Mouse (Mus musculus) MEL (cell line): ENCODE measurements around the gene Col9a1. TPM values are rescaled to one million over a fixed set of nuclear protein-coding genes. Genes with fewer than 3 reads are reported as not detected.

Experiments
- DNase-seq: peaks from one replicate; pipeline ENCODE4 v3.0.0; 2011; ENCODE audit warnings: low read depth, low spot score
- H3K27ac ChIP-seq: 2 replicates; pipeline ENCODE4 v1.5.1; 2012; ENCODE audit warnings: low read depth, mild to moderate bottlenecking, control low read depth, low read length, moderate library complexity; ENCODE audit not compliant: control insufficient read depth
- H3K27me3 ChIP-seq, 2 experiments: fragments of 150-350 bp in 1 of 2; sonication (generic) in 1 of 2; 2 replicates each; pipeline ENCODE4 v1.6.1; 2012; ENCODE audit warnings: low read length in 2 of 2, mild to moderate bottlenecking in 2 of 2, improper control_type of control experiment in 1 of 2, moderate library complexity in 1 of 2; ENCODE audit not compliant: insufficient read depth in 2 of 2, control insufficient read depth in 1 of 2
- H3K36me3 ChIP-seq, 2 experiments: 2 replicates each; pipeline ENCODE4 v1.6.1; 2012 to 2014; ENCODE audit warnings: low read length in 2 of 2, improper control_type of control experiment in 1 of 2, inconsistent platforms in 1 of 2, mild to moderate bottlenecking in 1 of 2; ENCODE audit not compliant: insufficient read depth in 2 of 2, control insufficient read depth in 1 of 2
- H3K4me1 ChIP-seq, 2 experiments: fragments of 150-350 bp in 1 of 2; sonication (generic) in 1 of 2; 2 replicates each; pipeline ENCODE4 v1.6.1; 2012; ENCODE audit warnings: low read length in 2 of 2, improper control_type of control experiment in 1 of 2, mild to moderate bottlenecking in 1 of 2; ENCODE audit not compliant: insufficient read depth in 2 of 2, control insufficient read depth in 1 of 2
- H3K4me3 ChIP-seq, 2 experiments: fragments of 150-350 bp in 1 of 2; sonication (generic) in 1 of 2; 2 replicates each; pipeline ENCODE4 v1.5.1; 2012; ENCODE audit warnings: low read depth in 2 of 2, low read length in 2 of 2, mild to moderate bottlenecking in 2 of 2, moderate library complexity in 2 of 2, control low read depth in 1 of 2, improper control_type of control experiment in 1 of 2; ENCODE audit not compliant: control insufficient read depth in 1 of 2, insufficient read depth in 1 of 2
- H3K79me2 ChIP-seq: 2 replicates; pipeline ENCODE4 v1.6.1; 2012; ENCODE audit warnings: mild to moderate bottlenecking, low read length, moderate library complexity; ENCODE audit not compliant: control insufficient read depth, poor library complexity, insufficient read depth
- H3K9ac ChIP-seq: 2 replicates; pipeline ENCODE4 v1.6.1; 2012; ENCODE audit warnings: low read depth, mild to moderate bottlenecking, control low read depth, low read length, moderate library complexity; ENCODE audit not compliant: control insufficient read depth, poor library complexity, severe bottlenecking
- H3K9me3 ChIP-seq: fragments of 150-350 bp; sonication (generic); replicated peaks from 2 replicates; pipeline ENCODE4 v1.6.1; 2012; ENCODE audit warnings: mild to moderate bottlenecking, low read length, improper control_type of control experiment, moderate library complexity; ENCODE audit not compliant: insufficient read depth
- CHD1 ChIP-seq: IDR thresholded peaks from 2 replicates; pipeline ENCODE4 v1.6.1; 2012; ENCODE audit warnings: low read depth, mild to moderate bottlenecking, inconsistent platforms, low read length, improper control_type of control experiment
- CHD2 ChIP-seq: IDR thresholded peaks from 2 replicates; pipeline ENCODE4 v1.6.1; 2011; ENCODE audit warnings: low read length, improper control_type of control experiment
- ELF1 ChIP-seq: IDR thresholded peaks from 2 replicates; pipeline ENCODE4 v1.6.1; 2014; ENCODE audit warnings: low read depth, mild to moderate bottlenecking, inconsistent platforms, low read length, improper control_type of control experiment, moderate library complexity
- EP300 ChIP-seq, 2 experiments: IDR thresholded peaks; 2 replicates each; pipeline ENCODE4 v1.6.1; 2011; ENCODE audit warnings: improper control_type of control experiment in 2 of 2, low read length in 2 of 2, low read depth in 1 of 2, mild to moderate bottlenecking in 1 of 2
- GABPA ChIP-seq: IDR thresholded peaks from 2 replicates; pipeline ENCODE4 v1.6.1; 2012; ENCODE audit warnings: low read depth, mild to moderate bottlenecking, inconsistent platforms, low read length, improper control_type of control experiment, moderate library complexity
- GATA1 ChIP-seq: IDR thresholded peaks from 2 replicates; pipeline ENCODE4 v1.6.1; 2011; ENCODE audit warnings: low read depth, low read length, improper control_type of control experiment
- HCFC1 ChIP-seq: IDR thresholded peaks from 2 replicates; pipeline ENCODE4 v1.6.1; 2012; ENCODE audit warnings: low read depth, mild to moderate bottlenecking, inconsistent platforms, low read length, improper control_type of control experiment, moderate library complexity
- JUND ChIP-seq: IDR thresholded peaks from 2 replicates; pipeline ENCODE4 v1.6.1; 2011; ENCODE audit warnings: low read depth, mild to moderate bottlenecking, improper control_type of control experiment, low read length
- KAT2A ChIP-seq: conservative IDR thresholded peaks from 2 replicates; pipeline ENCODE4 v1.6.1; 2012; ENCODE audit warnings: low read depth, low read length, improper control_type of control experiment, inconsistent platforms
- MEF2A ChIP-seq: IDR thresholded peaks from 2 replicates; pipeline ENCODE4 v1.6.1; 2014; ENCODE audit warnings: low read depth, mild to moderate bottlenecking, inconsistent platforms, low read length, improper control_type of control experiment; ENCODE audit not compliant: poor library complexity, insufficient replicate concordance, severe bottlenecking; ENCODE audit errors: extremely low read depth
- MYC ChIP-seq: IDR thresholded peaks from 2 replicates; pipeline ENCODE4 v1.6.1; 2011; ENCODE audit warnings: low read depth, mild to moderate bottlenecking, low read length, improper control_type of control experiment, moderate library complexity
- NELFE ChIP-seq: IDR thresholded peaks from 2 replicates; pipeline ENCODE4 v1.6.1; 2011; ENCODE audit warnings: low read depth, low read length, improper control_type of control experiment
- NRF1 ChIP-seq: IDR thresholded peaks from 2 replicates; pipeline ENCODE4 v1.6.1; 2014; ENCODE audit warnings: low read depth, mild to moderate bottlenecking, inconsistent platforms, low read length, improper control_type of control experiment, moderate library complexity; ENCODE audit not compliant: poor library complexity, insufficient read depth, severe bottlenecking
- POLR2A ChIP-seq, 2 experiments: IDR thresholded peaks; 2 replicates each; pipeline ENCODE4 v1.6.1; 2011 to 2012; ENCODE audit warnings: low read length in 2 of 2, mild to moderate bottlenecking in 2 of 2, control low read depth in 1 of 2, improper control_type of control experiment in 1 of 2, low read depth in 1 of 2, moderate library complexity in 1 of 2; ENCODE audit not compliant: control insufficient read depth in 1 of 2, insufficient read depth in 1 of 2, poor library complexity in 1 of 2
- POLR2AphosphoS5 ChIP-seq: IDR thresholded peaks from 2 replicates; pipeline ENCODE4 v1.6.1; 2012; ENCODE audit warnings: low read depth, borderline replicate concordance, mild to moderate bottlenecking, inconsistent platforms, low read length, moderate library complexity, mixed read lengths
- RAD21 ChIP-seq: IDR thresholded peaks from 2 replicates; pipeline ENCODE4 v1.6.1; 2011; ENCODE audit warnings: mild to moderate bottlenecking, low read depth, low read length, improper control_type of control experiment
- RCOR1 ChIP-seq: IDR thresholded peaks from 2 replicates; pipeline ENCODE4 v1.6.1; 2012; ENCODE audit warnings: low read depth, mild to moderate bottlenecking, inconsistent platforms, low read length, improper control_type of control experiment
- SIN3A ChIP-seq: IDR thresholded peaks from 2 replicates; pipeline ENCODE4 v1.6.1; 2012; ENCODE audit warnings: low read length, improper control_type of control experiment, inconsistent platforms
- TAL1 ChIP-seq: IDR thresholded peaks from 2 replicates; pipeline ENCODE4 v1.6.1; 2012; ENCODE audit warnings: mild to moderate bottlenecking, inconsistent platforms, low read length, moderate library complexity, mixed read lengths
- TBP ChIP-seq: IDR thresholded peaks from 2 replicates; pipeline ENCODE4 v1.8.0; 2011; ENCODE audit warnings: low read depth, low read length, improper control_type of control experiment
- UBTF ChIP-seq: IDR thresholded peaks from 2 replicates; pipeline ENCODE4 v1.6.1; 2012; ENCODE audit warnings: low read depth, mild to moderate bottlenecking, inconsistent platforms, low read length, improper control_type of control experiment, moderate library complexity, borderline replicate concordance; ENCODE audit not compliant: insufficient read depth
- USF1 ChIP-seq: IDR thresholded peaks from 2 replicates; pipeline ENCODE4 v1.6.1; 2014; ENCODE audit warnings: low read depth, mild to moderate bottlenecking, inconsistent platforms, low read length, improper control_type of control experiment, moderate library complexity
- ZC3H11A ChIP-seq: IDR thresholded peaks from 2 replicates; pipeline ENCODE4 v1.6.1; 2012; ENCODE audit warnings: low read depth, mild to moderate bottlenecking, inconsistent platforms, low read length, improper control_type of control experiment
- ZKSCAN1 ChIP-seq: IDR thresholded peaks from 2 replicates; pipeline ENCODE4 v1.6.1; 2012; ENCODE audit warnings: low read depth, mild to moderate bottlenecking, inconsistent platforms, low read length, improper control_type of control experiment, moderate library complexity
- ZNF384 ChIP-seq: IDR thresholded peaks from 2 replicates; pipeline ENCODE4 v1.6.1; 2012; ENCODE audit warnings: low read depth, mild to moderate bottlenecking, inconsistent platforms, low read length, improper control_type of control experiment
- polyA plus RNA-seq, 2 experiments: library from polyadenylated mRNA; stranded (reverse) in 1 of 2; unstranded in 1 of 2; fragments of >175 nt in 1 of 2; fragments of >200 nt in 1 of 2; gene quantifications; 2 replicates each; pipeline versions ENCODE4 v1.2.1 to v1.2.4; 2012; ENCODE audit warnings: low replicate concordance in 2 of 2, low read depth in 1 of 2; ENCODE audit not compliant: insufficient read length in 2 of 2, insufficient read depth in 1 of 2, missing spikeins in 1 of 2
- total RNA-seq: library from RNA; depleted of rRNA; stranded (reverse); fragments of 300-350 nt; gene quantifications from 2 replicates; pipeline ENCODE4 v1.2.3, GENCODE M21; 2012

The Col9a1 gene
- total and polyA plus RNA-seq, 3 experiments, result not detected

GRCm38 (mm10) chr1:24230428-24230827, 53.0 kb downstream of the Col9a1 start:
- H3K4me3 ChIP-seq, result no peak overlapping the region
- H3K4me1 ChIP-seq, result no peaks in the 10 kb centered on the region
- H3K27ac ChIP-seq, result no peak overlapping the region
- no peaks in the 10 kb centered on the region for H3K36me3 ChIP-seq
- H3K9me3 ChIP-seq, result no peaks in the 10 kb centered on the region
- no peak for TF ChIP-seq POLR2AphosphoS5
- no peak for TF ChIP-seq TBP
- no peak for TF ChIP-seq GABPA
- TF ChIP-seq ELF1, result no peak
- TF ChIP-seq MEF2A, result no peak
- TF ChIP-seq MYC, result no peak
- no peak for TF ChIP-seq USF1
- DNase-seq, result no peak
- H3K9ac ChIP-seq, result no peak overlapping the region
- no peaks in the 10 kb centered on the region for H3K27me3 ChIP-seq
- no peaks in the 10 kb centered on the region for H3K79me2 ChIP-seq

GRCm38 (mm10) chr1:24231504-24232270, 54.3 kb downstream of the Col9a1 start:
- Histone ChIP-seq H3K4me1 (no peaks in the 10 kb centered on the region), H3K27ac (no peak overlapping the region), H3K36me3 (no peaks in the 10 kb centered on the region), H3K27me3 (no peaks in the 10 kb centered on the region)
- DNase-seq, result no peak
- TF ChIP-seq CHD2 (no peak), SIN3A (no peak), TAL1 (no peak)
- TF ChIP-seq, all 39 proteins: peak for 0
- Histone ChIP-seq H3K9ac (no peak overlapping the region), H3K9me3 (no peaks in the 10 kb centered on the region), H3K4me3 (no peak overlapping the region), H3K79me2 (no peaks in the 10 kb centered on the region)

GRCm38 (mm10) chr1:24236330-24236729, 58.9 kb downstream of the Col9a1 start:
- no peaks in the 10 kb centered on the region for H3K9me3 ChIP-seq

More at GRCm38 (mm10) chr1:24236330-24236729, 58.9 kb downstream of the Col9a1 start:
- Histone ChIP-seq H3K9ac (no peak overlapping the region), H3K4me3 (no peak overlapping the region), H3K27me3 (no peaks in the 10 kb centered on the region), H3K4me1 (no peaks in the 10 kb centered on the region), H3K27ac (no peak overlapping the region), H3K79me2 (no peaks in the 10 kb centered on the region), H3K36me3 (no peaks in the 10 kb centered on the region)
- DNase-seq, result no peak
- no peak for TF ChIP-seq RAD21
- TF ChIP-seq JUND, result no peak
- TF ChIP-seq POLR2A (IDR thresholded peaks at IDR 0.05; ENCODE audit: control insufficient read depth in 1 of 2, insufficient read depth in 1 of 2, low read depth in 1 of 2, low read length in 2 of 2, poor library complexity in 1 of 2), result no peak
- no peak for TF ChIP-seq ZNF384
- no peak for TF ChIP-seq ZKSCAN1
- TF ChIP-seq CHD2, result no peak
- TF ChIP-seq ZC3H11A, result no peak
- TF ChIP-seq POLR2AphosphoS5, result no peak
- no peak for TF ChIP-seq RCOR1
- TF ChIP-seq GABPA, result no peak
- no peak for TF ChIP-seq NRF1
- no peak for TF ChIP-seq MYC
- no peak for TF ChIP-seq TAL1
- no peak for TF ChIP-seq EP300 (IDR thresholded peaks at IDR 0.05; ENCODE audit: low read depth in 1 of 2, low read length in 2 of 2)
- TF ChIP-seq KAT2A, result no peak
- TF ChIP-seq HCFC1, result no peak
- TF ChIP-seq UBTF, result no peak
- no peak for TF ChIP-seq NELFE
- no peak for TF ChIP-seq CHD1
- TF ChIP-seq GATA1, result no peak
